Mouse (Mus musculus): ENCODE results near the gene Ptpn4.

Gene Ptpn4

GRCm38 (mm10) chr1:119837035-119837751 lies at the start of gene Ptpn4:
Gene Ptpn4 (minus strand): TSS chr1:119837613.
- peak; percentile 97 to 98 for DNase-seq (ENCODE audit: low spot score in 2 of 2)

DNA sequence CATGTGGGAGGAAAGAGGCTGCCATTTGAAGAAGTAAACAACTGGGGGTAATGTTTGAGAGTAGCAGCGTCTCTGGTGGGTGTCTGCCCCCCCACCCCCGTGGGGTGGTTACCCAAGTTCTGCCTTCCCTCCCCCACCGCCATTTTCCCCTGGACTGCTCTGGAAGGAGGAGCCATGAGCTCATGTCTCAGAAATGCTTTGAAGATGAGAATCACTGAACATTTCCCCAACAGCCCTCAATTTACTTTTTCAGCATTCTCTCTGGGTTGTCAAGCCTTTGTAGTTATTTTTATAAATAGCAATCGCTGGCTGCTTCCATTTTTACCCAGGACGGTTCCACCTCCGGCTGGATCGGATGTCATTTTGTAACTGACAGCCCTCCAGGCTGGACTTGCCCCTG lies 48.9 kb upstream of the Ptpn4 start:
- no peak for DNase-seq (ENCODE audit: low spot score in 2 of 2)

- no peak for DNase-seq (ENCODE audit: low spot score in 2 of 2)
These were observed 46.9 kb upstream of the Ptpn4 start for GRCm38 (mm10) chr1:119884272-119884671.

DNA sequence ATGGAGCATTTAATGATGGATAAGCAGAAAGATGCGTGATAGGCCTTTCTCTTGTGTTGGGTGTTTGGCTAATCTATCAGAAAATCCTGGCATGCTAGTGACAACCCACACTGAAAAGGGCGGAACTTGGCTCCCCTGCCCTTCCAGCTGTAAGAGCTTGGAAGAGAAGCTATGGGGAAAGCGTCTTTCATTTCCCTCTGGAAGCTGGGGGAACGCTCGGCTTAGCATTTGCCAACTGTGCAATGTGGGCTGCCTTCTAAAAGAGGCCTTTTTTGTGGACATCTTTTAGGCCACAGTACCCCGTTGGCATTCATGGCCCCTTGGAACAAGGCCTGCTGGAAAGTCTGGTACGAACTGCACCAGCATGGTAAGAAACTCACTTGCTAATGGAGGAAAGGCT lies 41.5 kb upstream of the Ptpn4 start:
- peak; percentile 59 to 61 for DNase-seq (ENCODE audit: low spot score in 2 of 2)

DNA sequence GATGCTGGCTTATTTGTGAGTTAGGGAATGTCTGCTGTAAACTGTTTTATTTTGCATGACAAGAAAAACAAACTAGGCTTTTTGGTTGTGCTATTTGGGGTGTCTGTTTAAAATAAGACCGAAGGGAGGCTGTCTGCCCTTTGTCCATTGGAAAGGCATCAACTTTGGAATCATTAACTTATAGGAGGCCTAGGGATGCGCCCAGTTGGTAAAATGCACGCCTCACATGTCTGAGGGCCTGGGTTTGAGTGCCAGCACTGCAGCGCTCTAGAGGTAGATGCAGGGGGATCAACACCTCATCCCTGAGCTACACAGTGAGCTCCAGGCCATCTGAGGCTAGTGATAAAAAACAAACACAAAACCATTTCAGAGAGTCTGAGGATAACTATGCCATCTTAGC lies 40.1 kb upstream of the Ptpn4 start:
- no peak for DNase-seq (ENCODE audit: low spot score in 2 of 2)

DNA sequence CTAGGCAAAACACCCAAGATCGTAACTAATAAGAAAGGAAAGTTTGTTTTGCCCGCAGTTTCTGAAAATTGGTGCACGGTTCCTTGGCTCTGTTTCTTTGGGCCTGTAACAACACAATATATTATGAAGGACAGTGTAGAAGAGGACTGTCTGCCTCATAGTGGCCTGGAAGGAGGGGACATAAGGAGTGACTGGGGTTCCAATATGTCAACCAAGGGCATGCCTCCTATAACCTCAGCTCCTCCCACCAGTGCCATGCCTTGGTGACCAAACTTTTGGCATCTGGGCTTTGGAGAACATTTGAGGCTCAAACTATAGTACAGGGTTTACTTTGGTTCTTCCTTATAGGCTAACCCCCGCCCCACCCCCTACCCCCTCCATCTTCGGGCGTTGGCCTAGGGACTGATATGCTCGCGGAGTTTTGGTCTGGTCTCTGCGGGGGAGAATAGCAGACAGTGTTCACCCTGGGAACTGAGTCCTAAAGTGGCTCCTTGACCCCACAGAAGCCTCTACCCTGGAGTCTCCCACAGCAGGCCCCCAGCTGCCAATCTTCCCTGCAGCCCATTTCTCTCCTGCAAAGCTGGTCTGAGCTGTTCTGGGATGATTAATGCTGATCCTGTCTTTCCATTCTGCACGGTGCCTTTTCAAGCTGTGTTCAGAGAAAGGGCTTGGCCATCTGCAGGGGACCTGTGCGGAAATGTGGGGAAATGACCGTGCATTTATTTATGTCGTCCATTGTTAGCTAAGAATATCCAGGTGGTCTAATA lies 31.2 kb upstream of the Ptpn4 start:
- no peak for DNase-seq (ENCODE audit: low spot score in 2 of 2)

DNA sequence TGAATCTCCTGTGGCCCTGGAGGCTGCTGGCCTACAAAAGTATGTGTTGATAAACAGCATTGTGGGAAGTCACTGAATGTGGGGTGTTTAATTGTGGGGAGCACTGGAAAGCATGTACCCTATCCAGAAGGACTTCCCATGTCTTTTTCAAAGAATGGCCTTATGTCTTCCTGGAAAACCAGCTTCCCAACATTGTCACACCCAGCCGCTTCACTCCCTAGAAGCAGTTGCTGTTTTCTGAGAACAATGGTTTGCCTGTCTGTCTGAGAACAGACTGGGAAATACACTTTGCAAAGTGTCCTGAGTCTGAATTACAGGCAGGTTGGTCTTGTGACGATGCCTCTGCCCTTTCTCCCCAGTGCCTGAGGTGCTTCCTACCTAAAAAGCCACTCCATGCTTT lies 29.9 kb upstream of the Ptpn4 start:
- no peak for DNase-seq (ENCODE audit: low spot score in 2 of 2)

- DNase-seq (ENCODE audit: low spot score in 2 of 2): no peak
These were observed 27.9 kb upstream of the Ptpn4 start for GRCm38 (mm10) chr1:119865311-119865710.

DNA sequence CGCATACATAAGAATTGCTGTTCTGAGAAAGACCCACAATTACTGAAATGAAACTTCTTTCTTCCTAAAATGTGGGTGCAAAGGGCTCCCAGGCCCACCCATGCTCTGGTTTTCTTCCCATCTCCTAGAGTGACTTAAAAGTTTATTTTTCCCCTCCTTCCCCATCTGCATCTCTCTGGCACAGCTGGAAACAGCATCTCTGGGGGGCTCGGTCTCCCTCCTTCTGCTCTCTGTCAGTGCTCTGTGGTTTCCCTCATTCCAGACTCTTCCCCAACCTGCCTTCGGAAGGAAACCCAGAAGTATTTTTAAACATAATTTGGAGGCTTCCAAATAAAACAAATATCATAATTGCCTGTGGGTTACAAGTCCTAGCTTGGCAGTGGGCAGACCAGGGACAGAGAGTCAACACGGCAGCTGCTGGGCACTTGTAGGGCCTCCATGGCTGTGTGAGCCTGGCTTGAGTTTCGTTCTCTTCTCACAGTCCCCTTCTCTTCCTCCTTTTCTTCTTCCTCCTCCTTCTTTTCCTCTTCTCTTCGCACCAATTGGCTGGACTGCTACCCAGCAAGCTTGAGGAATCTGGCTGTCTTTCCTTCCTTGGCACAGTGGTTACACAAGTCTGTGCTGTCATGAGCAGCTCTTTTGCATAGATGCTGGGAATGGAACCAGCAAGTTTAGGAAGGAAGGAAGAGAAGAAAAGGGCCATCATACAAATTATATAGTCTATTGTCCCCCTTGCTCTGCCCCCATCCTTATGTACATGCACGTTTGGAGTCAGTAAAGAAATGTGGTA lies 26.3 kb upstream of the Ptpn4 start:
- no peak for DNase-seq (ENCODE audit: low spot score in 2 of 2)

DNA sequence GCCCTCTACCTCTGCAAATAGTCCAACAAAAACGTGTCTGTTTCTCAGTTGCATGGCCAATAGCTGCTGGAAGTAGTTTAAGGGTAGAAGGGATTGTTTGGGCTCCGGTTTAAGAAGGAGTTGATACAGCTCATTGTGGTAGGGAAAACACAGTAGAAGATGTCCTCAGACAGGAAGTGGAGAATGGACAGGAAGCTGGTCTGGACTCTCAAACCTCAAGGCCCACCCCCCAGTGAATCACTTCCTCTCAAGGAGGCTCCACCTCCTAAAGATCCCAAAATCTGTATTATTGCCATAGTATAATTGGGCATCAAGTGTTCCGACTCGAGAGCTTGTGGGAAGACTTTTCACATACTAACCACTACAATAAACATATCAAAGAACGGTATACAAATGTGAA lies 22.2 kb upstream of the Ptpn4 start:
- no peak for DNase-seq (ENCODE audit: low spot score in 2 of 2)

DNA sequence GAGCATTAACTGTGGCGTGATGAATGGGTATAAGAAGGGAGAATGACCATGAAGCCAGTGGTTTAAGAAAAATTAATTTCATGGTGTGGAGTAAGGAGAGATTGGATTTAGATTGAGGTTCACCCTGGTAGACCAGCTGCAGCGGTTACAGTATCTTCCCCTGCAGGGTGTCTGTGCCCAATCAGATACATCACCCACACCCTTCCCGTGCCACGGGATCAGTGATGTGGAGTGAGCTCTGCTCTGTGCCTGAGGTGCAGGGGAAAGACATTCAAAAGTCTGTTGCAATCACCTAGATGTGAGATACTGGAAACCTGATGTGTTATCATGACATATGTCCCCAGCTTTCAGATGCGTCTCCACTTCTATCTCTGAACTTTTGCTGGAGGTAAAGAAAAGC lies 15.6 kb upstream of the Ptpn4 start:
- DNase-seq (ENCODE audit: low spot score in 2 of 2): no peak

DNA sequence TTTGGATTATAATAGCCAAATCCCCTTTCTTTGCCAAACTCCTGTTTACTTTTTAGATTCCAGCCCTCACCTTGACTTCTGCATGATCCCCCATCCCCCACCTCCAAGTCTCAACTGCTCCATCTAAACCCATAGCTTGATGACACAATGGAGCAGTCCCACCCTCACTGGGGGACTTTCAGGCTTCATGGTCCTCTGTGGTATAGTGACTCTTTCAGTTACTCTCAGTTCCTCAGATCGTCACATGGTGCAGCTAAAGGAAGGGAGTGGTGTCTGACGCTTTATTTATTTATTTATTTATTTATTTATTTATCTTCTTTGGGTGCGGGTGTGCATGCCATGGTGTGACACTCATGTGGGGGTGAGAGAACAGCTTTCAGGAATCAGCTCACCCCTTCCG lies 14.9 kb upstream of the Ptpn4 start:
- DNase-seq (ENCODE audit: low spot score in 2 of 2): no peak

- DNase-seq (ENCODE audit: low spot score in 2 of 2): no peak
These were observed 11.9 kb upstream of the Ptpn4 start for GRCm38 (mm10) chr1:119849146-119849935.

DNA sequence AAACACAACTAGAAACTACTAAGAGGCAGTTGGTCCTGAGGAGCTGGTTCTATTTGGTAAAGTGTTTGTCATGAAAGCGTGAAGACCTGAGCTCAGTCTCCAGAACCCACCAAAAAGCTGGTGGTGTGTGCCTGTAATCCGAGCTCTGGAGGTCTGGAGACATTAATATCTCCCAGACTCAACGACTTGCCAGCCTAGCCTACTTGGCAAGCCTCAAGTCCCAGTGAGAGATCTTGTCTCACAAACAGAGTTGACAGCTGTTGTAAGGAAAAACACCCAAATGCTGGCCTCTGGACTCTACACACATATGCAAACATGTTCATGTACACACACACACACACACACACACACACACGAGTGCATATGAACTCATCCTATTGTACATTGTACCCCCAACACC lies 7.9 kb upstream of the Ptpn4 start:
- no peak for DNase-seq (ENCODE audit: low spot score in 2 of 2)

DNA sequence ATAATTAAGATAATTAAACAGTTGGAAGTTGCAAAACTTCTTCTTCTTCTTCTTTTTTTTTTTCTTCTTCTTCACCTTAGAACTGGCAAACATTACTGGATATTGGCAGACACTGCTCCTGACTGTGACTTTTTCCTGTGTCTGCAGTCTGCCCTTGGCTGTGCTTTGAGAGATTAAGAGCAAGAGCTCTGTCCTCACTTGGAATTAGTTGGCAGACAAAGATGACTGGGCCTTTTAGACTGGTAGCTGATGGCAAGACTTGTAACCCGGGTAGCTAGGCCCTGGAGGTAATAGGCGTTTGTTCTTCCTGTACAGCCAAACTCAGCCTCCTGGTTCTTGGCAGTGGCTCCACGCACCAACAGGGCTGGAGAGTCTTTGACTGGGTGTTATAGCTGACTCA lies 5.7 kb upstream of the Ptpn4 start:
- DNase-seq (ENCODE audit: low spot score in 2 of 2): no peak

DNA sequence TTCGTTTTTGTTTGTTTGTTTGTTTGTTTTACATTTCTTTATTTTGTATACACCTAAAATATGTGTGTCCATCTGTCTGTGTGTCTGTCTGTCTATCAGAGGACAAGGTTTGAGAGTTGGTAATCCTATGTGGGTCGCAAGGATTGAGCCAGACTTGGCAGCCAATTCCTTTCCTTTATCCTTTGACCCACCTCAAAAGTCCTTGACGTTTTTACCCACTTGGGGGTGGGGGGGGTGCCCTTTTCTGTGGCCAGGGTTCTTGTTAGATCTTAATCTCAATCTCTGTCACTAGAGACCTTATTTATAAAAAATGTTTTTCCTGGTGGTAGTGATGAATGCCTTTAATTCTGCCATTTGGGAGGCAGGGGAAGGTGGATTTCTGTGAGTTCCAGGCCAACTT lies 828 bp upstream of the Ptpn4 start:
- DNase-seq (ENCODE audit: low spot score in 2 of 2): no peak

- DNase-seq (ENCODE audit: low spot score in 2 of 2): peak in 1 of 2 experiments; percentile 27
These were observed 866 bp downstream of the Ptpn4 start for GRCm38 (mm10) chr1:119836479-119837015.

DNA sequence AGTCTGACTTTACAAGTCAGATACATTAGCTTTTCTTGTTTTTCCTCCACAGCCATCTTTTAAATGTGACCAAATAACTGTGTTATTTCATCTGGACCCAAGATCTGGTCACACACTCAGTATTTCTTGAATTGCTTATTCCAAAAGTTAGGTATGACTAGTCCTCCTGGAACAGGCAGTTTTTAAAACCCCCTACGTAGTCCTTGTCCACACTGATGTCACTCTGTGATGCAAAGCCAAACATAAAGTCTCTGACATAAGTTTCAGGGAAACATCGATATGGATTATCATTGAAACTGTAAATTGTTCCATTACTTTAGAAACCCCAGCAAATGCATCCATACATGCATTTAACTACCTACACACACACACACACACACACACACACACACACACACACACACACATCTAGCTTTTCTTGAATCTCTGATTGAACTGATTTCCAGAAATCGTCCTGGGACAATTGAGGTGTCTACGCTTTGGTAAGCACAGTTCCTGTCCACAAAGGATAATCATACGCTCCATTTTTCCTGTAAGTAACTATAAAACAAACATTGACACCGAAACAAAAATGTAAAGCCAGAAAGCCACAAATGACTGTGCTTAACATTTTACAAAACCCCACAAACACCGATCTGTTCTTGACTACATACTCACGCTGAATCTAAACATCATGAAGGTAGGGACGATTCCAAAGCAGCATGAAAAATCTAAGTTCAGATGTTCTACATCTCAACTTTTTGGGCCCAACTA lies 1.5 kb downstream of the Ptpn4 start:
- no peak for DNase-seq (ENCODE audit: low spot score in 2 of 2)

GRCm38 (mm10) chr1:119828160-119828559 lies 9.3 kb downstream of the Ptpn4 start:
- DNase-seq (ENCODE audit: low spot score in 2 of 2): no peak

GRCm38 (mm10) chr1:119818704-119819103 lies 18.7 kb downstream of the Ptpn4 start:
- no peak for DNase-seq (ENCODE audit: low spot score in 2 of 2)

DNA sequence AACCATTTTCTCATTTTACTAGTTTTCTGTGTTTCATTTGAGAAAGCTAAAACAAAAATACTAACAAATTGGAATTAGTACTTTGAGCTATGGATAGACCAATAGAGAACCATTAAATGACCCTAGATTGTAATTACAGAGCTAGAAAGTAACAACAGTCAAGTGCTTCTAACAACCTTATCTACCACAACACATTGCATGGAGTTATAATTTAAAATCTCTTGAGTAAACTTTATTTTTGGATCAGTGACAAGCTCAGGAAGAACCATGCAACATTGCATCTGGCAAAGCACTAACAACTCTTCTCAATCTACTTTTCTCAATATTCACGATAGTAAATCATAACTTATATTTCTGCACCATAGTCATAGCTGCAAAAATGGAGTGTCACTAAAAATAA lies 29.7 kb downstream of the Ptpn4 start:
- no peak for DNase-seq (ENCODE audit: low spot score in 2 of 2)

Measured in frontal cortex, postnatal 10 days (tissue).